Comparison of ENCODE assay signal across 27 mouse cellular contexts in genomic region chr6:50367836-50368235, GRCm38 (mm10).
DNase-seq lines count a peak whose midpoint lies in the region; ATAC-seq and TF ChIP-seq lines count a peak whose summit lies in the region.
"Had no signal": no experiment of that assay in that cellular context is flagged by ENCODE, and none has a peak within 500 bp of the region (broad histone marks: within the 10 kb centered on the region; RNA-seq: fewer than 3 reads in every experiment).

No protein-coding gene starts in this region.

- intact Hi-C loops in left cerebral cortex, adult 2 months (cut with DNase I): loop anchor here (2.0 kb wide), 1 partner anchor 33 kb away; no protein-coding TSS in a partner anchor
- intact Hi-C loops in left cerebral cortex, postnatal 25 days (cut with DNase I): no loop called here

- H3K36me3 ChIP-seq in heart, postnatal 0 days (replicated peaks; ENCODE audit: control insufficient read depth, insufficient read depth, low read length): peaks cover 27% of the 10 kb centered on the region
- H3K36me3 ChIP-seq: forebrain, embryonic 12.5 days; forebrain, embryonic 15.5 days; G1E; hindbrain, embryonic 12.5 days; hindbrain, embryonic 15.5 days had no signal

- ATAC-seq in heart, postnatal 0 days (ENCODE audit: insufficient read depth, low read depth): no peak
- ATAC-seq: forebrain, embryonic 15.5 days; intestine, postnatal 0 days; Patski had no signal

- H3K9me3 ChIP-seq in heart, postnatal 0 days (replicated peaks; ENCODE audit: control insufficient read depth, low read length): no peaks in the 10 kb centered on the region
- H3K9me3 ChIP-seq: embryonic facial prominence, embryonic 10.5 days; embryonic facial prominence, embryonic 13.5 days; forebrain, embryonic 12.5 days; forebrain, embryonic 15.5 days; G1E; heart, embryonic 13.5 days; hindbrain, embryonic 12.5 days; hindbrain, embryonic 15.5 days; kidney, embryonic 15.5 days had no signal

- H3K9ac ChIP-seq in heart, postnatal 0 days (replicated peaks; ENCODE audit: low read depth, low read length): no peak overlapping the region
- H3K9ac ChIP-seq: embryonic facial prominence, embryonic 13.5 days; forebrain, embryonic 12.5 days; forebrain, embryonic 15.5 days; heart, embryonic 13.5 days; hindbrain, embryonic 12.5 days; hindbrain, embryonic 15.5 days; kidney, embryonic 15.5 days had no signal

- DNase-seq in adrenal gland, postnatal 14 days: peak; percentile 55
- no peak for DNase-seq in adrenal gland, adult 8-10 months
- peak; percentile 19 to 23 for DNase-seq in cerebellum, postnatal 10 days
- no peak for DNase-seq in cerebellum, adult 9-10 months
- DNase-seq in heart, postnatal 0 days (ENCODE audit: low spot score): no peak
- DNase-seq in heart, adult 11 months: no peak
- no peak for DNase-seq in left cerebral cortex, adult 2 months (ENCODE audit: extremely low spot score in 1 of 2, low spot score in 2 of 2)
- no peak for DNase-seq in left cerebral cortex, postnatal 25 days (ENCODE audit: low spot score in 2 of 2)
- DNase-seq: B cell, adult 2 months; cerebellum, adult 18-20 months; cerebellum, adult 9-11 months; embryo, embryonic 11 days; gastrocnemius, postnatal 25 days; kidney, adult 8-10 months had no signal

- H3K27ac ChIP-seq in heart, postnatal 0 days (ENCODE audit: low read depth): peak overlapping the region; percentile 90; the same call in 1 of the 2 replicates
- H3K27ac ChIP-seq in left cerebral cortex, adult 2 months: peak overlapping the region; percentile 47
- H3K27ac ChIP-seq: embryonic facial prominence, embryonic 10.5 days; embryonic facial prominence, embryonic 13.5 days; forebrain, embryonic 12.5 days; forebrain, embryonic 15.5 days; hindbrain, embryonic 12.5 days; hindbrain, embryonic 15.5 days; kidney, embryonic 15.5 days had no signal

- H3K27me3 ChIP-seq in heart, postnatal 0 days (ENCODE audit: control insufficient read depth, insufficient read depth, low read length): no peaks in the 10 kb centered on the region
- H3K27me3 ChIP-seq: CH12.LX; embryonic facial prominence, embryonic 13.5 days; forebrain, embryonic 12.5 days; forebrain, embryonic 15.5 days; heart, embryonic 13.5 days; hindbrain, embryonic 12.5 days; hindbrain, embryonic 15.5 days; kidney, embryonic 15.5 days; Patski had no signal

- WGBS in heart, postnatal 0 days: 81% methylated on average over 5 of the region's 5 CpGs

- H3K4me1 ChIP-seq in heart, postnatal 0 days (ENCODE audit: control insufficient read depth, insufficient read depth): peaks cover 23% of the 10 kb centered on the region
- H3K4me1 ChIP-seq: embryonic facial prominence, embryonic 10.5 days; hindbrain, embryonic 15.5 days had no signal

- TF ChIP-seq CTCF in heart, postnatal 0 days (IDR thresholded peaks at IDR 0.05; ENCODE audit: low read depth): no peak
- no peak for TF ChIP-seq CTCF in left cerebral cortex, adult 2 months (IDR thresholded peaks at IDR 0.05)

- H3K4me3 ChIP-seq in heart, postnatal 0 days (ENCODE audit: low read depth, low read length): no peak overlapping the region
- no peak overlapping the region for H3K4me3 ChIP-seq in left cerebral cortex, adult 2 months
- H3K4me3 ChIP-seq: embryonic facial prominence, embryonic 10.5 days; embryonic facial prominence, embryonic 13.5 days; erythroblast, embryonic 14.5 days; forebrain, embryonic 12.5 days; forebrain, embryonic 15.5 days; heart, embryonic 13.5 days; hindbrain, embryonic 12.5 days; hindbrain, embryonic 15.5 days; kidney, embryonic 15.5 days had no signal

- no peak overlapping the region for H3K4me2 ChIP-seq in heart, postnatal 0 days (ENCODE audit: low read depth, low read length)
- H3K4me2 ChIP-seq: embryonic facial prominence, embryonic 13.5 days; forebrain, embryonic 12.5 days; forebrain, embryonic 15.5 days; heart, embryonic 13.5 days; hindbrain, embryonic 12.5 days; hindbrain, embryonic 15.5 days; kidney, embryonic 15.5 days had no signal

- no peak for TF ChIP-seq EP300 in heart, postnatal 0 days (IDR thresholded peaks at IDR 0.05; ENCODE audit: low read depth)

Comparison
In these comparisons a context has a peak if more than half of its experiments do, and no peak if none do; other contexts are left out.
1. DNase-seq: peak in adrenal gland, postnatal 14 days (single experiment) and cerebellum, postnatal 10 days (2 of 2); none in adrenal gland, adult 8-10 months (single experiment), cerebellum, adult 9-10 months (single experiment), heart, postnatal 0 days (single experiment), heart, adult 11 months (single experiment), left cerebral cortex, adult 2 months (0 of 2) and left cerebral cortex, postnatal 25 days (0 of 2).